Mouse (Mus musculus) erythroblast, embryonic 14.5 days (primary cell): ENCODE data around the gene Hmox2.

Experiments used
- GATA1 ChIP-seq: IDR thresholded peaks from 2 replicates; pipeline ENCODE4 v1.6.1; 2012; ENCODE audit warnings: low read length, inconsistent platforms, mixed read lengths
- TAL1 ChIP-seq: IDR thresholded peaks from 3 replicates; pipeline ENCODE4 v1.6.1; 2012; ENCODE audit warnings: low read length, inconsistent platforms, mixed read lengths

DNA sequence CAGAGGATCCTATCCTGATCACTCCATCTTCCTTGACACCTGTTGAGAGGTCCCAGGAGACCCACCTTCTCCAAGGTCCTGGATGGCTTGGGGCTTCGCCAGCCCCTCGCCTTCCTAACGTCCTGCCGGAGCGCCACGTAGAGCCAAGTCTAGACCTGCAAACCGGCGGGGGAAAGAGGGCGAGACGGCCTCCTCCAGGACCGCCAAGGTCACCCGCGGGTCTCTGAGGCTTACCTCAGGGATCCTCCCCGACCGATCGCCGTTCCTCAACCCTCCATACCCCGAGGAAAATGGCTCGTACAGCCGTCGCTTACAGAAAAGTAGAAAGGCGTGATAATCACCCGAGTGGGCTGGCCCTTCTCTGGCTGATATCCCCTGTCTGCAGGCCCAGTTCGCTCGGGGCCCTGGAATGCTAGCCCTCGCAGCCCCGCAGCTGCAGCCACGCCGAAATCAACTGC lies 63.2 kb downstream of the Hmox2 start:
- TF ChIP-seq TAL1 (no peak), GATA1 (no peak)
